Mouse (Mus musculus): ENCODE measurements around the gene Emilin1. TPM values are rescaled to one million over a fixed set of nuclear protein-coding genes. Genes with fewer than 3 reads are reported as not detected.
A peak's percentile ranks its signal among the peaks of the same experiment; 100 is the strongest.
"Not testable (repeated sequence)": the region's sequence is repeated elsewhere in the genome, so short reads cannot be mapped to it uniquely, and the experiment has no call there.

Gene Emilin1
- 41.3 and 57.2 TPM in 2 replicates for total RNA-seq (2021)
- long read RNA-seq, transcript Emilin1-201 (8 exons, 3,852 nt): major isoform, 99 of 135 reads
- long read RNA-seq, partial matches to known transcripts: 21 of 135 reads
- long read RNA-seq, other reads (novel, unspliced or antisense): 15 of 135 reads

- no peak for DNase-seq
Observed at GRCm38 (mm10) chr5:30913060-30913841, at the start of gene Emilin1. Gene Emilin1, plus strand, starts transcription at chr5:30913402.

GRCm38 (mm10) chr5:30863852-30864251 lies 49.4 kb upstream of the Emilin1 start:
- no peak for DNase-seq

- no peak for DNase-seq
Observed at GRCm38 (mm10) chr5:30864322-30864721, 48.9 kb upstream of the Emilin1 start.

- DNase-seq: no peak
Observed at GRCm38 (mm10) chr5:30866871-30867270, 46.3 kb upstream of the Emilin1 start.

- no peak for DNase-seq
Observed at GRCm38 (mm10) chr5:30867712-30868111, 45.5 kb upstream of the Emilin1 start, which contains the start of gene Tmem214. Gene Tmem214, plus strand, starts transcription at chr5:30868012.

- no peak for DNase-seq
Observed at GRCm38 (mm10) chr5:30868981-30869380, 44.2 kb upstream of the Emilin1 start.

GRCm38 (mm10) chr5:30869405-30870130 lies 43.6 kb upstream of the Emilin1 start:
- DNase-seq: peak; percentile 94

- no peak for DNase-seq
Observed at GRCm38 (mm10) chr5:30870131-30870406, 43.1 kb upstream of the Emilin1 start.

GRCm38 (mm10) chr5:30872574-30872973 lies 40.6 kb upstream of the Emilin1 start:
- no peak for DNase-seq

- no peak for DNase-seq
Observed at GRCm38 (mm10) chr5:30874365-30874764, 38.8 kb upstream of the Emilin1 start.

GRCm38 (mm10) chr5:30878616-30879015 lies 34.6 kb upstream of the Emilin1 start:
- DNase-seq: no peak

- no peak for DNase-seq
Observed at GRCm38 (mm10) chr5:30879347-30879943, 33.8 kb upstream of the Emilin1 start.

GRCm38 (mm10) chr5:30881839-30882238 lies 31.4 kb upstream of the Emilin1 start:
- not testable (repeated sequence) for DNase-seq

- DNase-seq: no peak
Observed at GRCm38 (mm10) chr5:30886209-30886608, 27.0 kb upstream of the Emilin1 start.

GRCm38 (mm10) chr5:30886731-30887130 lies 26.5 kb upstream of the Emilin1 start:
- DNase-seq: no peak

- peak; percentile 66 for DNase-seq
Observed at GRCm38 (mm10) chr5:30887331-30887761, 25.9 kb upstream of the Emilin1 start.

- DNase-seq: peak; percentile 86
Observed at GRCm38 (mm10) chr5:30887858-30888336, 25.3 kb upstream of the Emilin1 start.

- peak; percentile 90 for DNase-seq
Observed at GRCm38 (mm10) chr5:30888337-30889087, 24.7 kb upstream of the Emilin1 start, which contains the start of gene Agbl5. Gene Agbl5, plus strand, starts transcription at chr5:30888694.

- no peak for DNase-seq
Observed at GRCm38 (mm10) chr5:30889088-30889754, 24.0 kb upstream of the Emilin1 start.

GRCm38 (mm10) chr5:30890375-30890774 lies 22.8 kb upstream of the Emilin1 start:
- DNase-seq: no peak

GRCm38 (mm10) chr5:30901860-30902259 lies 11.3 kb upstream of the Emilin1 start:
- DNase-seq: no peak

All from adrenal gland, postnatal 25 days (tissue).